ENCODE assay signal across 11 mouse cellular contexts in the genomic region with DNA sequence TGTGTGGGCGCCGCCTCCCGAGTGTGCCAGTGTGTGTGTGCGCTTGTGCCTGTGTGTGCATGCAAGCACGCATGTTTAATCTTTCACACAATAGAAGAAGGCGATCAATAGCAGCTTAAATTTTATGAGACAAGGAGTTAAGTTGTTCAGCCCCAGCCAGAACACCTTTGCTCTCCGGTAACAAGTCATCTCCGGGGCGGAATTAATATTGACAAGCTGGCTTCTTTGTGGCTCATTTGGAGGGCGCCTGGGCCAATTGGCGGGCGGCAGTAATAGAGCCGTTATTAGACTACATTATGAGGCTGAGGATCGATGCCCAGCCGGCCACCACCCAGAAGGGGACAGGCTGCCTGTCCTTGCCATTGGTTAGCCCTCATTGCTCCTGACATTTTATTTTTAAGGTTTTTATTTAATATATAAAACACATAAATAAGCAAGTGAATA.
A peak's percentile ranks its signal among the peaks of the same experiment; 100 is the strongest.
DNase-seq lines count a peak whose midpoint lies in the region; ATAC-seq lines count a peak whose summit lies in the region.
"Had no signal": no experiment of that assay in that cellular context is flagged by ENCODE, and none has a peak within 500 bp of the region (broad histone marks: within the 10 kb centered on the region; RNA-seq: fewer than 3 reads in every experiment).

No protein-coding gene starts in this region.

- H3K9ac ChIP-seq in limb, embryonic 12.5 days (replicated peaks) = no peak overlapping the region
- H3K9ac ChIP-seq in limb, embryonic 15.5 days = no peak overlapping the region
- no peak overlapping the region for H3K9ac ChIP-seq in stomach, embryonic 16.5 days (ENCODE audit: low read length)

- ATAC-seq in limb, embryonic 12.5 days (ENCODE audit: insufficient number of reproducible peaks, insufficient read depth, low FRiP score, low TSS enrichment, low read depth) = no peak
- ATAC-seq in limb, embryonic 15.5 days (ENCODE audit: insufficient number of reproducible peaks, low FRiP score, low TSS enrichment, low read depth) = no peak
- no peak; the same call in 1 of the 2 replicates for ATAC-seq in stomach, embryonic 16.5 days (ENCODE audit: insufficient read depth, low FRiP score)

- H3K36me3 ChIP-seq in limb, embryonic 12.5 days = no peaks in the 10 kb centered on the region
- H3K36me3 ChIP-seq in limb, embryonic 10.5 days = no peaks in the 10 kb centered on the region
- H3K36me3 ChIP-seq in limb, embryonic 15.5 days = no peaks in the 10 kb centered on the region
- H3K36me3 ChIP-seq in stomach, embryonic 16.5 days (ENCODE audit: control insufficient read depth, insufficient read depth, low read length) = no peaks in the 10 kb centered on the region

- peaks cover 27% of the 10 kb centered on the region for H3K27me3 ChIP-seq in limb, embryonic 12.5 days
- H3K27me3 ChIP-seq in limb, embryonic 10.5 days (ENCODE audit: low read depth, poor library complexity, severe bottlenecking) = peaks cover 16% of the 10 kb centered on the region; the same call in 1 of the 2 replicates
- no peaks in the 10 kb centered on the region for H3K27me3 ChIP-seq in limb, embryonic 15.5 days
- H3K27me3 ChIP-seq in stomach, embryonic 16.5 days (ENCODE audit: control insufficient read depth, insufficient read depth, low read length) = peaks cover 4% of the 10 kb centered on the region; the same call in 1 of the 2 replicates

- H3K27ac ChIP-seq in limb, embryonic 12.5 days = no peak overlapping the region
- no peak overlapping the region for H3K27ac ChIP-seq in limb, embryonic 10.5 days
- H3K27ac ChIP-seq in limb, embryonic 15.5 days = no peak overlapping the region
- H3K27ac ChIP-seq in stomach, embryonic 16.5 days (ENCODE audit: low read length) = no peak overlapping the region
- H3K27ac ChIP-seq: macrophage had no signal

- 55% methylated on average over 15 of the region's 15 CpGs for WGBS in limb, embryonic 12.5 days
- 80% methylated on average over 15 of the region's 15 CpGs for WGBS in limb, embryonic 10.5 days
- 37% methylated on average over 15 of the region's 15 CpGs for WGBS in limb, embryonic 15.5 days
- 56% methylated on average over 15 of the region's 15 CpGs for WGBS in stomach, embryonic 16.5 days

- DNase-seq in cerebellum, postnatal 14 days = peak; percentile 26 to 44
- no peak for DNase-seq in cerebellum, adult 18-20 months
- no peak for DNase-seq in limb, embryonic 10.5 days (ENCODE audit: low spot score)
- no peak for DNase-seq in gastrocnemius, postnatal 36 days
- no peak for DNase-seq in thymus, adult 18-20 months
- DNase-seq: cerebellum, adult 8-10 months; heart, postnatal 4 days had no signal

- H3K4me3 ChIP-seq in limb, embryonic 12.5 days (replicated peaks) = 0 out of 2 replicates have a peak overlapping the region, but pooled peaks have one; percentile 13
- H3K4me3 ChIP-seq in limb, embryonic 10.5 days = no peak overlapping the region
- H3K4me3 ChIP-seq in limb, embryonic 15.5 days = no peak overlapping the region
- H3K4me3 ChIP-seq in stomach, embryonic 16.5 days (replicated peaks; ENCODE audit: low read length) = 0 out of 2 replicates have a peak overlapping the region, but pooled peaks have one; percentile 8

- peaks cover 9% of the 10 kb centered on the region for H3K4me1 ChIP-seq in limb, embryonic 12.5 days (replicated peaks)
- peaks cover 5% of the 10 kb centered on the region for H3K4me1 ChIP-seq in limb, embryonic 10.5 days
- peaks cover 5% of the 10 kb centered on the region; the same call in 1 of the 2 replicates for H3K4me1 ChIP-seq in limb, embryonic 15.5 days
- no peaks in the 10 kb centered on the region for H3K4me1 ChIP-seq in stomach, embryonic 16.5 days (ENCODE audit: control insufficient read depth, insufficient read depth, low read length)

- intact Hi-C loops in gastrocnemius, postnatal 36 days (cut with DNase I) = no loop called here

- no peaks in the 10 kb centered on the region for H3K9me3 ChIP-seq in limb, embryonic 12.5 days
- H3K9me3 ChIP-seq in limb, embryonic 10.5 days (replicated peaks) = no peaks in the 10 kb centered on the region
- H3K9me3 ChIP-seq in limb, embryonic 15.5 days = no peaks in the 10 kb centered on the region
- no peaks in the 10 kb centered on the region for H3K9me3 ChIP-seq in stomach, embryonic 16.5 days (replicated peaks; ENCODE audit: control insufficient read depth, low read length)

- H3K4me2 ChIP-seq in limb, embryonic 12.5 days = peak overlapping the region; percentile 43
- H3K4me2 ChIP-seq in limb, embryonic 15.5 days = peak overlapping the region; percentile 17; the same call in 1 of the 2 replicates
- H3K4me2 ChIP-seq in stomach, embryonic 16.5 days (ENCODE audit: low read depth, low read length) = peak overlapping the region; percentile 36

Comparison
In these comparisons a context has a peak if more than half of its experiments do, and no peak if none do; other contexts are left out.
1. DNase-seq: peak in cerebellum, postnatal 14 days (2 of 2); none in cerebellum, adult 18-20 months (0 of 2), limb, embryonic 10.5 days (single experiment), gastrocnemius, postnatal 36 days (0 of 2) and thymus, adult 18-20 months (0 of 2).
2. H3K4me3 ChIP-seq: peak in limb, embryonic 12.5 days (single experiment) and stomach, embryonic 16.5 days (single experiment); none in limb, embryonic 10.5 days (single experiment) and limb, embryonic 15.5 days (single experiment).
3. Peak in every context shown above with its lines, with median percentiles within 50 percentile points of each other: H3K4me2 ChIP-seq.